Mouse (Mus musculus) spleen, adult 2 months (tissue): ENCODE measurements around the gene Heatr5a. TPM values are rescaled to one million over a fixed set of nuclear protein-coding genes. Genes with fewer than 3 reads are reported as not detected.

Experiments
- DNase-seq, 2 experiments: peaks; one replicate each; pipeline versions ENCODE4 v3.0.0 to v3.0.0-alpha.2; 2012 to 2021; ENCODE audit warnings: low spot score in 2 of 2, low read depth in 1 of 2
- H3K27ac ChIP-seq: fragments of 200-500 bp; 2 replicates; pipeline ENCODE4 v1.5.1; 2012; ENCODE audit warnings: low read length, inconsistent platforms; ENCODE audit not compliant: insufficient read depth
- H3K27me3 ChIP-seq: fragments of 200-500 bp; 2 replicates; pipeline ENCODE4 v1.6.1; 2012; ENCODE audit warnings: mild to moderate bottlenecking, moderate library complexity, low read length, inconsistent platforms; ENCODE audit not compliant: control insufficient read depth, insufficient read depth
- H3K36me3 ChIP-seq: fragments of 200-500 bp; 2 replicates; pipeline ENCODE4 v1.6.1; 2012; ENCODE audit warnings: mild to moderate bottlenecking, low read length, inconsistent platforms; ENCODE audit not compliant: control insufficient read depth, insufficient read depth
- H3K4me1 ChIP-seq: fragments of 200-500 bp; 2 replicates; pipeline ENCODE4 v1.6.1; 2011; ENCODE audit warnings: inconsistent platforms; ENCODE audit not compliant: control insufficient read depth, insufficient read depth, insufficient read length
- H3K4me3 ChIP-seq: fragments of 200-500 bp; 2 replicates; pipeline ENCODE4 v1.5.1; 2011; ENCODE audit warnings: mild to moderate bottlenecking, inconsistent platforms; ENCODE audit not compliant: insufficient read depth, insufficient read length; ENCODE audit errors: extremely low read depth
- CTCF ChIP-seq: fragments of 200-500 bp; IDR thresholded peaks from 2 replicates; pipeline ENCODE4 v1.5.1; 2011; ENCODE audit warnings: mild to moderate bottlenecking, inconsistent platforms; ENCODE audit not compliant: insufficient read depth, insufficient read length, insufficient replicate concordance; ENCODE audit errors: extremely low read depth
- POLR2A ChIP-seq: fragments of 200-500 bp; IDR thresholded peaks from 2 replicates; pipeline ENCODE4 v1.6.1; 2011; ENCODE audit warnings: low read depth, low read length, inconsistent platforms
- WGBS: fragments of 180-500 bp; shearing (Covaris S2); methylation state at CpG from one replicate; pipeline ENCODE4 v1.1.7; 2018; 5-methylcytosine and 5-hydroxymethylcytosine counted together
- polyA plus RNA-seq: library from polyadenylated mRNA; depleted of rRNA; stranded (reverse); fragments of >200 nt; gene quantifications from 2 replicates; pipeline ENCODE4 v1.2.3, GENCODE M21; 2012

Gene Heatr5a
- polyA plus RNA-seq, 1 experiment: 18.0 TPM

- DNase-seq: no peak
- TF ChIP-seq POLR2A (no peak), CTCF (no peak)
- Histone ChIP-seq H3K4me3 (no peak overlapping the region), H3K27ac (no peak overlapping the region), H3K36me3 (no peaks in the 10 kb centered on the region), H3K27me3 (no peaks in the 10 kb centered on the region), H3K4me1 (peaks cover 3% of the 10 kb centered on the region)
- WGBS: 73% methylated on average over 4 of the region's 4 CpGs
Observed at GRCm38 (mm10) chr12:51850339-51850738, 120.8 kb downstream of the Heatr5a start.

DNA sequence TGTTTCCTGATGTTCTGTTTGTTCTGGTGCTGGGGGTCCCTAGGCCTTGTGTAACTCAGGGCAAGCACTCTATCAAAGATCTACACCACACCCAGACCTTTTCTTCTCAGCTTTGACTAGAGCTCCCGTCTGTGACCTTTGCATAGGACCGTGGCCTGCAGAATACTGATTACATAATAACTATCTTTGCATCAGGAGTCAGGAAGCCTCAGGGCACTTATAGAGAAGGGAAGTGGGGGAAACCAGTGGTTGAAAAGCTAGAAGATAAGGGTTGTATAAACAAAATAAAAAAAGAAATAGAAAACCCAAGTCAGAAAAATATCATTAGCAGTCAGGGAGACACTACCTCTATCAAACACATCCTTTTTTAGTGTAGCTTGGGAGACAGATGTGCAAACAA, 121.2 kb downstream of the Heatr5a start:
- H3K27me3 ChIP-seq: no peaks in the 10 kb centered on the region
- no peak overlapping the region for H3K4me3 ChIP-seq
- H3K36me3 ChIP-seq: no peaks in the 10 kb centered on the region
- H3K4me1 ChIP-seq: peaks cover 5% of the 10 kb centered on the region
- 29% methylated on average over 2 of the region's 2 CpGs for WGBS
- TF ChIP-seq CTCF (no peak), POLR2A (no peak)
- H3K27ac ChIP-seq: no peak overlapping the region
- no peak for DNase-seq

DNA sequence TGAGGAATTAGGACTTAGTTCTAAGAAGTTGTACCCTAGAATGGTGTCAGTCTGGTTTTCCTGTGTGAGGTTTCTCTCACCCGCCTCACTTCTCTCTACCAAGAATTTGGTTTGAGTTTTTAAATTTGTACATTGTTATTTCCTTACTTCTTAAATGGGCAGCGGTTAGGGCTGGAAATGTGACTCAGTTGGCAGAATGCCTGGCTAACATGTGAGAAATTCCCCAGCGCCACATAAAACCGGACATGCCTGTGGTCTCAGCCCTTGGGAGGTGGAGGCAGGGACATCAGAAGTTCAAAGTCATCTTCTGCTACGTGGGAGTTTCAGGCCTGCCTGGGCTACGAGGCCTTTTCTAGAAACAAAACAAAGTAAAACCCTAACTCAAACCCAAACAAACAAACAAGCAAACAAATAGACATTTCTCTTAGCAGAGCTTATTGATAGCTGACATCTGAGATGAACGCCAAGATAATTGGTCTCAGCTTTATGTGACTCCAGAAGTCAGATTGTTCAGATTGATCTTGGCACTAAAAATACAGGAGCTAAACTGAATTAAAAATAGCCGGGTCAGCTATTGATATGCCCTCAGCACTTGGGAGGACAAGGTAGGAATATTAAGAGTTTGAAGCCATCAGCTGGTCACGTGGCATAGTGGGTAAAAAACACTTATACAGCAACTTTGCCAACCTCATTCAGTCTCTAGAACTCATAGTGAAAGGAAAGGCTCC, 123.0 kb downstream of the Heatr5a start:
- DNase-seq: no peak
- WGBS: 30% methylated on average over 9 of the region's 9 CpGs

DNA sequence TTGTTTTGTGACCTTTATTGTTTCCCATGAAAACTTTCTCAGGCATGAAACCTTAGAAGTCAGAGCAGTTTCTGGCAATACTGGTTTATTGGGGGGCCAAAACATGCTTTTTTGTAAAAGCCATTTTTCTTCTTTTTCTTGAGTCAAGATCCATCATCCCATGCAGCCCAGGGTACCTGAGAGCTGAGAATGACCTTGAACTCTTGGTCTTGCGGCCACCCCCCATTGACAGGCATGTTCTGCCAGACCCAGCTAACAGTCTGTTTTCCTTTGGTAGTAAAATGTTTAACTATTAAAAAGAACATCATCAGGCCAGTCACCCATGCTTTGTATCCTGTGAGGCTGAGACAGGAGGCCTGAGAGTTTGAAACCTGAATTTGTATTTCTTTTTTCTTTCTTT, 125.9 kb downstream of the Heatr5a start:
- peaks cover 5% of the 10 kb centered on the region for H3K4me1 ChIP-seq
- H3K36me3 ChIP-seq: no peaks in the 10 kb centered on the region
- DNase-seq: no peak
- TF ChIP-seq CTCF (no peak), POLR2A (no peak)
- no peaks in the 10 kb centered on the region for H3K27me3 ChIP-seq
- no peak overlapping the region for H3K27ac ChIP-seq
- 29% methylated on average over 1 of the region's 1 CpGs for WGBS
- 0 out of 2 replicates have a peak overlapping the region, but pooled peaks have one; percentile 83 for H3K4me3 ChIP-seq

More for the DNA sequence above, 123.0 kb downstream of the Heatr5a start:
- TF ChIP-seq CTCF (no peak), POLR2A (no peak)
- peaks cover 5% of the 10 kb centered on the region for H3K4me1 ChIP-seq
- no peaks in the 10 kb centered on the region for H3K36me3 ChIP-seq
- no peak overlapping the region for H3K4me3 ChIP-seq
- H3K27ac ChIP-seq: no peak overlapping the region
- no peaks in the 10 kb centered on the region for H3K27me3 ChIP-seq

- Histone ChIP-seq H3K27ac (peak overlapping the region; percentile 93), H3K4me1 (peaks cover 5% of the 10 kb centered on the region)
- DNase-seq: peak; percentile 77 to 95
Observed at GRCm38 (mm10) chr12:51844771-51845256, 126.3 kb downstream of the Heatr5a start.

DNA sequence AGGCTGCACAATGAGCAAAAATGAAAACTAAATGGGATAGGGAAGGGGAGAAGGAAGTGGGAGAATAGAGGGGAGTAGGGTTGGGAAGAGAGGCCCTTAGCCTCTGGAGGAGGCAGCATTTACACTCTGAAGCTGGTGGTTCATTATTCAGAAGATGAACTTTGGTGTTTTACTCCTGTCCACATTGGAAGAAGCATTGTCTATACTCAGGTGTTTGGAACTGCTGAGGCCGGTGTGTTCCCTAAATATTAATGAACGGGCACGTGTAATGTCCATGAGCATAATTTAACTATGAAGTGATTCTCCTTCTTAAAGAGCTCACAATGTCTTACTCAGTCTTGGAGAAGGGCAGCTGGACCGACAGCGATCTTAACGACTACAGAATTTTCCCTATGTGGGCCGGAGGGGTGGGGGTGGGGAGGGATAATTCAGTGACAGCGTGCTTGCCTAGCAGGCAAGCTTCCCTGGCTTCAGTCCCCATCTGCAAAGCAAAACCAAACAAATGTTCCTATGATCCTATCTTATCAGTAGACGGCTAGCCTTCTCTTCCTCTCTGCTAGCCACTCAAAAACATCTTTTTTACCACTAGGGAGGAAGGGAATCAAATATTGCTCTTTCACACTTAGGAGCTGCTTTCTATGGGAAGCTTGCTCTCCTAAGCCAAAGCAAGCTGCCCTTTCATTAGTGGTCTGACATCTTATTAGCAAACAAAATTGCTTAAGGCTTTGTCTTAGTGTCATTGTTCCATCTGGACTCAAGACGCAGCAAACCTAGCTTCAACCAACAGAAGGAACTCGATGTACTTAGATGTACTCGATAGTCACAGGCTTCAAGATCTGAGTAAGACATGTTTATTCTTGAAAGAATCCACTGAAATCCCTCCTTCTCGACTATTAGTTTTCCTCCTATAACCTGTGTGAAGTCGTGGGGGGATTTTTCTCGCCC, 127.3 kb downstream of the Heatr5a start:
- Histone ChIP-seq H3K36me3 (no peaks in the 10 kb centered on the region), H3K27me3 (no peaks in the 10 kb centered on the region), H3K27ac (no peak overlapping the region), H3K4me3 (0 out of 2 replicates have a peak overlapping the region, but pooled peaks have one; percentile 6), H3K4me1 (peaks cover 5% of the 10 kb centered on the region)
- TF ChIP-seq POLR2A (no peak; the same call in 1 of the 2 replicates), CTCF (no peak)
- 60% methylated on average over 15 of the region's 15 CpGs for WGBS
- no peak for DNase-seq

More at GRCm38 (mm10) chr12:51844771-51845256, 126.3 kb downstream of the Heatr5a start:
- under 1% methylated on average over 17 of the region's 17 CpGs for WGBS
- H3K27me3 ChIP-seq: no peaks in the 10 kb centered on the region
- TF ChIP-seq POLR2A: no peak
- no peak for TF ChIP-seq CTCF
- peak overlapping the region; percentile 83 for H3K4me3 ChIP-seq
- no peaks in the 10 kb centered on the region for H3K36me3 ChIP-seq
